Mouse (Mus musculus) neural tube, embryonic 14.5 days (tissue): ENCODE results near the gene Tcf7l2. TPM values are rescaled to one million over a fixed set of nuclear protein-coding genes. Genes with fewer than 3 reads are reported as not detected.

ENCODE experiments used
- ATAC-seq: fragments of 200-750 bp; cut with Nextera tagmentation; 2 replicates; pipeline ENCODE4 v1.8.0; 2017; ENCODE audit warnings: low read depth, mild to moderate bottlenecking, moderate TSS enrichment, moderate library complexity
- H3K27ac ChIP-seq: fragments of 300-500 bp; sonication (generic); 2 replicates; pipeline ENCODE4 v1.5.1; 2014; ENCODE audit warnings: low read depth, mild to moderate bottlenecking, control low read depth, low read length, moderate library complexity, mixed read lengths
- H3K27me3 ChIP-seq: fragments of 300-500 bp; sonication (generic); 2 replicates; pipeline ENCODE4 v1.6.1; 2014; ENCODE audit warnings: low read length; ENCODE audit not compliant: control insufficient read depth, insufficient read depth
- H3K36me3 ChIP-seq: fragments of 300-500 bp; sonication (generic); 2 replicates; pipeline ENCODE4 v1.6.1; 2014; ENCODE audit warnings: low read length, mixed read lengths; ENCODE audit not compliant: control insufficient read depth, insufficient read depth
- H3K4me1 ChIP-seq: fragments of 300-500 bp; sonication (generic); 2 replicates; pipeline ENCODE4 v1.6.1; 2014; ENCODE audit warnings: low read length; ENCODE audit not compliant: control insufficient read depth, insufficient read depth
- H3K4me2 ChIP-seq: fragments of 300-500 bp; sonication (generic); 2 replicates; pipeline ENCODE4 v1.6.1; 2014; ENCODE audit warnings: mild to moderate bottlenecking, low read depth, low read length, control low read depth
- H3K4me3 ChIP-seq: fragments of 300-500 bp; sonication (generic); 2 replicates; pipeline ENCODE4 v1.5.1; 2014; ENCODE audit warnings: low read depth, low read length, control low read depth, mixed read lengths
- H3K9ac ChIP-seq: fragments of 300-500 bp; sonication (generic); replicated peaks from 2 replicates; pipeline ENCODE4 v1.6.1; 2014; ENCODE audit warnings: low read depth, mild to moderate bottlenecking, control low read depth, low read length, mixed read lengths
- H3K9me3 ChIP-seq: fragments of 300-500 bp; sonication (generic); 2 replicates; pipeline ENCODE4 v1.6.1; 2016; ENCODE audit warnings: low read length; ENCODE audit not compliant: control insufficient read depth
- WGBS: fragments of 180-500 bp; shearing (Covaris S2); extraction: QIAGEN DNeasy Blood & Tissue Kit; methylation state at CpG from one replicate; pipeline ENCODE4 v1.1.7; 2014; 5-methylcytosine and 5-hydroxymethylcytosine counted together
- polyA plus RNA-seq: library from polyadenylated mRNA; unstranded; fragments of >200 nt; fragmentation: Nextera tagmentation; extraction: Ambion mirVana; gene quantifications from 2 replicates; pipeline ENCODE4 v1.2.1, GENCODE M21; 2014

Gene Tcf7l2
- polyA plus RNA-seq, 1 experiment from 2014 or later, result 15.5 TPM

DNA sequence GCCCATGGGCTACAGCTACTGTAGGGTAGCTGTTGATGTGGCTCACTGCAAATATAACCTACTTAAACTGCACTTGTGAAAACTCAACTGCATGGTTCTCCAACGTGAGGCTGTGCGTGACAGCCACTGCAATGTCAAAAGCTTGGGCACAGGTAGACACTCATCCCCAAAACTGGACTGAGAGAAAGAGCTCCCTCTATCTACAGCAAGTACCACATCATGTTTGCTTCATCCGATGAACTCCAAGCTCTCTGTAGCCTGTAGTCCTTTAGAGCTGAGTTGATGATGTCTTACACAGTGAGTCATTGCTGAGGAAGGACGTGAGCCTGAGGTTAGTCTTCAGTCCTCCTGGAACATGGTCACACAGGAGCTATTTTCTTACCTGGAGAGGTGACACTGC lies 115.7 kb downstream of the Tcf7l2 start:
- no peak overlapping the region for H3K4me2 ChIP-seq
- no peaks in the 10 kb centered on the region for H3K27me3 ChIP-seq
- no peaks in the 10 kb centered on the region; the same call in 1 of the 2 replicates for H3K4me1 ChIP-seq
- H3K36me3 ChIP-seq, result no peaks in the 10 kb centered on the region
- no peak overlapping the region for H3K4me3 ChIP-seq
- 94% methylated on average over 4 of the region's 4 CpGs for WGBS
- H3K9ac ChIP-seq, result no peak overlapping the region
- no peak for ATAC-seq
- H3K9me3 ChIP-seq, result no peaks in the 10 kb centered on the region
- no peak overlapping the region for H3K27ac ChIP-seq

GRCm38 (mm10) chr19:55860009-55860743 lies 118.6 kb downstream of the Tcf7l2 start:
- Histone ChIP-seq H3K27ac (no peak overlapping the region), H3K27me3 (no peaks in the 10 kb centered on the region), H3K4me3 (no peak overlapping the region), H3K4me2 (no peak overlapping the region), H3K4me1 (no peaks in the 10 kb centered on the region), H3K9me3 (no peaks in the 10 kb centered on the region), H3K9ac (no peak overlapping the region), H3K36me3 (no peaks in the 10 kb centered on the region)
- 93% methylated on average over 10 of the region's 10 CpGs for WGBS
- ATAC-seq, result no peak

GRCm38 (mm10) chr19:55861746-55862145 lies 120.1 kb downstream of the Tcf7l2 start:
- no peak for ATAC-seq
- Histone ChIP-seq H3K27ac (no peak overlapping the region), H3K9me3 (no peaks in the 10 kb centered on the region), H3K4me1 (no peaks in the 10 kb centered on the region), H3K36me3 (no peaks in the 10 kb centered on the region), H3K4me3 (no peak overlapping the region), H3K4me2 (no peak overlapping the region), H3K9ac (no peak overlapping the region), H3K27me3 (no peaks in the 10 kb centered on the region)
- 80% methylated on average over 2 of the region's 2 CpGs for WGBS

DNA sequence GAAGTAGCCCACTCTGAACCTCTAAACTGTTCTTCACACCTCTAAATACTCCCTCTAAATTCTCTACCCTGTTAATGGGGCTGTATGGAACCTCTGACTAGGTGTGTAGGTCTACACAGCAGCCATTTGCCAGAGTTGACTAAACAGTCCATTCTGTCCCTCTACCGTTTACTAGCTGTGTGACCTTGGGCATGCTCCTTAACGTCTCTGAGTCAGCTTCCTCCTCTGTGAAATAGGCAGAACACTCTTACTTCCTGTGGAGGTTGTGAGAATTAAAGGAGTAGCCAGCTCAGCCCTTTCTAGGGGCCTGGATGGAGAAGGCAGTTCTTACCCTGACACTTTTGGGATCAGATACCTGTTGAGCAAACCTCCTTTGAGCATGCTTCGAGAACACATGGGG lies 120.9 kb downstream of the Tcf7l2 start:
- Histone ChIP-seq H3K9ac (no peak overlapping the region), H3K36me3 (no peaks in the 10 kb centered on the region), H3K9me3 (no peaks in the 10 kb centered on the region), H3K27me3 (no peaks in the 10 kb centered on the region), H3K4me3 (no peak overlapping the region), H3K27ac (no peak overlapping the region), H3K4me2 (no peak overlapping the region), H3K4me1 (no peaks in the 10 kb centered on the region)
- no peak for ATAC-seq
- 90% methylated on average over 3 of the region's 3 CpGs for WGBS

DNA sequence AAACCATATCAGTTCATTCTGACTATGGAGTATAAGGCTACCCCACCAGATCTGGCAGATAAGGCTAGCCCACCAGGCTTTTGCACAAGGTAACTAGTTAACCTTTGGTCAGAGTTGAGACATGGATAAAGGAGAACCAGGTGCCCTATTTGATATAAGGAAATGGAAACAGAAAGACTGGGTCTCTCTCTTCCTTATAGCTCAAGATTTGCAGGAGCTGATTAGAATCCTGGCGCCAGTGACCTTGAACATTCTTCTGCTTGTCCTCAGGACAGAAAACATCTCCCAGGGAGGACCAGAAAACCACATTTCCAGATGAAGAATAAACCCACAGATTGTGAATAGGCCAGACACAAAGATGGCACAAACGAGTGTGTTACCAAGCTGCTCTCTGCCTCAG lies 123.4 kb downstream of the Tcf7l2 start:
- H3K9me3 ChIP-seq, result no peaks in the 10 kb centered on the region
- H3K36me3 ChIP-seq, result no peaks in the 10 kb centered on the region
- 95% methylated on average over 2 of the region's 2 CpGs for WGBS
- no peak overlapping the region for H3K27ac ChIP-seq
- no peaks in the 10 kb centered on the region for H3K27me3 ChIP-seq
- H3K4me3 ChIP-seq, result no peak overlapping the region
- no peak overlapping the region for H3K9ac ChIP-seq
- no peak overlapping the region for H3K4me2 ChIP-seq
- no peaks in the 10 kb centered on the region for H3K4me1 ChIP-seq
- no peak for ATAC-seq

DNA sequence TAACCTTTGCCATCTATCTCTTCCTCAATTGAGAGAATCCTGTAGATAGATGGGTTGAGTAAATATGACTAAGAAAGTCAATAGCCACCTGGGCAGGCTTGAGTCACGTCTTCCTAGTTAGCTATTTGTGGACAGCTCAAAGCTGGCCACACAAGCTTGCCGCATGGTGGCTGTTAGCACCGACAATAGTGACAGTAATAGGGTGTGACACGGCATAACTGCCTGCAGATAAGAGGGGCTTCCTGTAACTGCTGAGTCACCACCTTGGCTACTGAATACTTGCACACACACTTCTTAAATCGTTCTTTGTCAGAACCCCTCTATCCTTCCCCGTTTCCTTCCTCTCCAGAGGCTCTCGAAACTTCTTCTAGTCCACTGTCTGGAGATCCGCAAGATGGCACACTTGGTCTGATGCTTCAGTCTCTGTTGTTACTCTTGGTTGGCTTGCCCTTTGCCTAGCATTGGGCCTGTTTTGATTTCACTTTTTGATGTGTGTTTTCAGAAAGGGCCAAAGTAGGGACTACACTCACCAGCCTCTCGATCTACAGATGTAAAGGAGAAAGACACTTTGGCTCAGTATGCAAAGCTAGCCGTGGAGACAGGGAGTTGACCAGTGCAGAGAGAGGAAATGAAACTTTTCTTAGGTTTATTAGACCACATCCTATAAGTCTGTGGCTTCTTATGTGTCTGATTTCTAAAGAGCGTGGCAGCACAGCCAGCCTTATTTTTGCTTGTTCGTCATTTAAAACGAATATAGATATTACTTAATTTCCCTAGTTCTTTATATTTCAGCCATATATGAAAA lies 124.4 kb downstream of the Tcf7l2 start:
- 90% methylated on average over 13 of the region's 13 CpGs for WGBS
- Histone ChIP-seq H3K4me2 (no peak overlapping the region), H3K36me3 (no peaks in the 10 kb centered on the region), H3K9me3 (no peaks in the 10 kb centered on the region), H3K27me3 (no peaks in the 10 kb centered on the region), H3K9ac (no peak overlapping the region), H3K4me1 (no peaks in the 10 kb centered on the region), H3K4me3 (no peak overlapping the region), H3K27ac (no peak overlapping the region)
- ATAC-seq, result no peak

GRCm38 (mm10) chr19:55867255-55867654 lies 125.6 kb downstream of the Tcf7l2 start:
- 79% methylated on average over 6 of the region's 6 CpGs for WGBS
- Histone ChIP-seq H3K27ac (no peak overlapping the region), H3K9me3 (no peaks in the 10 kb centered on the region), H3K27me3 (no peaks in the 10 kb centered on the region), H3K9ac (no peak overlapping the region), H3K4me3 (no peak overlapping the region), H3K36me3 (no peaks in the 10 kb centered on the region), H3K4me2 (no peak overlapping the region), H3K4me1 (no peaks in the 10 kb centered on the region)
- ATAC-seq, result no peak

GRCm38 (mm10) chr19:55867905-55868304 lies 126.3 kb downstream of the Tcf7l2 start:
- no peaks in the 10 kb centered on the region for H3K9me3 ChIP-seq
- no peaks in the 10 kb centered on the region for H3K36me3 ChIP-seq
- no peak overlapping the region for H3K9ac ChIP-seq
- H3K4me1 ChIP-seq, result no peaks in the 10 kb centered on the region
- H3K27me3 ChIP-seq, result no peaks in the 10 kb centered on the region
- 44% methylated on average over 3 of the region's 3 CpGs for WGBS
- H3K4me3 ChIP-seq, result no peak overlapping the region
- no peak overlapping the region for H3K4me2 ChIP-seq
- no peak for ATAC-seq
- H3K27ac ChIP-seq, result no peak overlapping the region

- H3K27ac ChIP-seq, result no peak overlapping the region
- 91% methylated on average over 4 of the region's 4 CpGs for WGBS
- no peak for ATAC-seq
Measured at GRCm38 (mm10) chr19:55868597-55868996, 127.0 kb downstream of the Tcf7l2 start.

More at GRCm38 (mm10) chr19:55868597-55868996, 127.0 kb downstream of the Tcf7l2 start:
- Histone ChIP-seq H3K9me3 (no peaks in the 10 kb centered on the region), H3K36me3 (no peaks in the 10 kb centered on the region), H3K27me3 (no peaks in the 10 kb centered on the region), H3K4me2 (no peak overlapping the region), H3K4me1 (no peaks in the 10 kb centered on the region), H3K9ac (no peak overlapping the region), H3K4me3 (no peak overlapping the region)
